Mouse (Mus musculus): ENCODE results near the gene Car11. TPM values are rescaled to one million over a fixed set of nuclear protein-coding genes. Genes with fewer than 3 reads are reported as not detected.

Gene Car11
- 9.5 and 19.2 TPM in 2 replicates for polyA plus RNA-seq (2012; rRNA removed)

GRCm38 (mm10) chr7:45699523-45700141, at the start of gene Car11:
Gene Car11 (plus strand): TSS chr7:45699843.

GRCm38 (mm10) chr7:45666161-45666560, 33.5 kb upstream of the Car11 start, which contains the start of gene Fut2:
Gene Fut2 (minus strand): TSS chr7:45666394.

GRCm38 (mm10) chr7:45683396-45684050, 16.1 kb upstream of the Car11 start, which contains the start of gene Ntn5:
Gene Ntn5 (plus strand): TSS chr7:45684022.

GRCm38 (mm10) chr7:45693921-45694591, 5.6 kb upstream of the Car11 start, which contains the start of gene Sec1:
Gene Sec1 (minus strand): TSS chr7:45694402.

GRCm38 (mm10) chr7:45704730-45705442, 5.2 kb downstream of the Car11 start, which contains the start of gene Dbp:
Gene Dbp (plus strand): TSS chr7:45705088.

GRCm38 (mm10) chr7:45715090-45715708, 15.6 kb downstream of the Car11 start, which contains the start of gene Rpl18:
Gene Rpl18 (plus strand): TSS chr7:45715457.

GRCm38 (mm10) chr7:45717918-45718297, 18.3 kb downstream of the Car11 start, which contains the start of gene Sphk2:
Gene Sphk2 (minus strand): TSS chr7:45718002.

GRCm38 (mm10) chr7:45720413-45721233, 21.0 kb downstream of the Car11 start, which contains the start of gene Fam83e:
Gene Fam83e (plus strand): TSS chr7:45721212.

GRCm38 (mm10) chr7:45725713-45726112, 26.1 kb downstream of the Car11 start, which contains the start of gene Spaca4:
Gene Spaca4 (minus strand): TSS chr7:45725813.

Other genes starting within 250 kb of the Car11 start
- 2,990 and 3,309 TPM in 2 replicates for gene Ftl1, start 240.0 kb upstream of the Car11 start, polyA plus RNA-seq (2012; rRNA removed)
- gene Bax, start 232.9 kb upstream of the Car11 start, polyA plus RNA-seq (2012; rRNA removed): 109 and 142 TPM in 2 replicates
- 0.12 and 0.19 TPM in 2 replicates for gene Tulp2, start 218.0 kb upstream of the Car11 start, polyA plus RNA-seq (2012; rRNA removed)
- gene Gm45808, start 213.0 kb upstream of the Car11 start, polyA plus RNA-seq (2012; rRNA removed): 0.57 TPM in 1 of 2 replicates, not detected in the other
- gene Dhdh, start 211.0 kb upstream of the Car11 start, polyA plus RNA-seq (2012; rRNA removed): 0.93 and 0.98 TPM in 2 replicates
- 833 and 896 TPM in 2 replicates for gene Nucb1, start 189.4 kb upstream of the Car11 start, polyA plus RNA-seq (2012; rRNA removed)
- 27.9 and 31.0 TPM in 2 replicates for gene Ppp1r15a, start 173.6 kb upstream of the Car11 start, polyA plus RNA-seq (2012; rRNA removed)
- gene Plekha4, start 173.5 kb upstream of the Car11 start, polyA plus RNA-seq (2012; rRNA removed): 9.0 and 9.3 TPM in 2 replicates
- 4.5 and 7.4 TPM in 2 replicates for gene Hsd17b14, start 144.9 kb upstream of the Car11 start, polyA plus RNA-seq (2012; rRNA removed)
- gene Bcat2, start 129.7 kb upstream of the Car11 start, polyA plus RNA-seq (2012; rRNA removed): 55.8 and 58.0 TPM in 2 replicates
- gene Fgf21, start 84.4 kb upstream of the Car11 start, polyA plus RNA-seq (2012; rRNA removed): 0.16 and 0.57 TPM in 2 replicates
- 1.8 and 2.4 TPM in 2 replicates for gene Fut1, start 82.6 kb upstream of the Car11 start, polyA plus RNA-seq (2012; rRNA removed)
- gene Izumo1, start 78.0 kb upstream of the Car11 start, polyA plus RNA-seq (2012; rRNA removed): 0.23 and 0.32 TPM in 2 replicates
- 8.1 and 12.7 TPM in 2 replicates for gene Rasip1, start 72.4 kb upstream of the Car11 start, polyA plus RNA-seq (2012; rRNA removed)
- gene Mamstr, start 59.9 kb upstream of the Car11 start, polyA plus RNA-seq (2012; rRNA removed): 1.3 and 2.5 TPM in 2 replicates
- gene Fut2, start 33.4 kb upstream of the Car11 start, polyA plus RNA-seq (2012; rRNA removed): 145 and 187 TPM in 2 replicates
- gene Ntn5, start 15.8 kb upstream of the Car11 start, polyA plus RNA-seq (2012; rRNA removed): 5.1 and 17.7 TPM in 2 replicates
- gene Sec1, start 5.4 kb upstream of the Car11 start, polyA plus RNA-seq (2012; rRNA removed): 0.63 and 0.67 TPM in 2 replicates
- 29.4 and 35.9 TPM in 2 replicates for gene Dbp, start 5.2 kb downstream of the Car11 start, polyA plus RNA-seq (2012; rRNA removed)
- gene Rpl18, start 15.6 kb downstream of the Car11 start, polyA plus RNA-seq (2012; rRNA removed): 2,262 and 2,660 TPM in 2 replicates
- gene Sphk2, start 18.2 kb downstream of the Car11 start, polyA plus RNA-seq (2012; rRNA removed): 113 and 134 TPM in 2 replicates
- gene Fam83e, start 21.4 kb downstream of the Car11 start, polyA plus RNA-seq (2012; rRNA removed): 572 and 657 TPM in 2 replicates
- 0.24 and 0.36 TPM in 2 replicates for gene Spaca4, start 26.0 kb downstream of the Car11 start, polyA plus RNA-seq (2012; rRNA removed)
- gene Lmtk3, start 83.9 kb downstream of the Car11 start, polyA plus RNA-seq (2012; rRNA removed): 5.0 and 6.1 TPM in 2 replicates
- 36.4 and 39.2 TPM in 2 replicates for gene Sult2b1, start 84.8 kb downstream of the Car11 start, polyA plus RNA-seq (2012; rRNA removed)
- gene Cyth2, start 114.7 kb downstream of the Car11 start, polyA plus RNA-seq (2012; rRNA removed): 58.1 and 61.0 TPM in 2 replicates
- gene Kcnj14, start 124.9 kb downstream of the Car11 start, polyA plus RNA-seq (2012; rRNA removed): 0.20 and 0.43 TPM in 2 replicates
- gene Grwd1, start 131.1 kb downstream of the Car11 start, polyA plus RNA-seq (2012; rRNA removed): 10.6 and 12.5 TPM in 2 replicates
- gene Kdelr1, start 172.9 kb downstream of the Car11 start, polyA plus RNA-seq (2012; rRNA removed): 211 and 311 TPM in 2 replicates
- 5.3 and 8.1 TPM in 2 replicates for gene Grin2d, start 178.5 kb downstream of the Car11 start, polyA plus RNA-seq (2012; rRNA removed)
- 0.30 and 0.32 TPM in 2 replicates for gene Syngr4, start 196.9 kb downstream of the Car11 start, polyA plus RNA-seq (2012; rRNA removed)
- 53.2 and 56.2 TPM in 2 replicates for gene Tmem143, start 197.1 kb downstream of the Car11 start, polyA plus RNA-seq (2012; rRNA removed)
- 123 and 152 TPM in 2 replicates for gene Emp3, start 221.6 kb downstream of the Car11 start, polyA plus RNA-seq (2012; rRNA removed)
- 5.0 and 8.4 TPM in 2 replicates for gene Ccdc114, start 224.2 kb downstream of the Car11 start, polyA plus RNA-seq (2012; rRNA removed)

All from colon, adult 2 months (tissue).